Mouse (Mus musculus) CH12.LX (cell line): ENCODE measurements around the gene Cd101. TPM values are rescaled to one million over a fixed set of nuclear protein-coding genes. Genes with fewer than 3 reads are reported as not detected.
A peak's percentile ranks its signal among the peaks of the same experiment; 100 is the strongest.

ENCODE experiments used
- DNase-seq: peaks from one replicate; pipeline ENCODE4 v3.0.0-alpha.2; 2013; ENCODE audit errors: extremely low read depth
- H3K27ac ChIP-seq: 2 replicates; pipeline ENCODE4 v1.5.1; 2012; ENCODE audit warnings: low read depth, mild to moderate bottlenecking, control low read depth, moderate library complexity; ENCODE audit not compliant: insufficient read depth
- H3K27me3 ChIP-seq: replicated peaks from 2 replicates; pipeline ENCODE3; 2012; ENCODE audit warnings: inconsistent platforms
- H3K36me3 ChIP-seq, 2 experiments: replicated peaks in 1 of 2; 2 replicates each; pipeline versions ENCODE3 to v1.6.1; 2012; ENCODE audit warnings: inconsistent platforms in 1 of 2, low read length in 1 of 2, mild to moderate bottlenecking in 1 of 2, mixed read lengths in 1 of 2, moderate library complexity in 1 of 2; ENCODE audit not compliant: control insufficient read depth in 1 of 2, insufficient read depth in 1 of 2
- H3K4me1 ChIP-seq, 2 experiments: 2 replicates each; pipeline ENCODE4 v1.6.1; 2012; ENCODE audit warnings: inconsistent platforms in 1 of 2, moderate library complexity in 1 of 2; ENCODE audit not compliant: insufficient read depth in 2 of 2, control insufficient read depth in 1 of 2
- H3K4me2 ChIP-seq: 2 replicates; pipeline ENCODE4 v1.6.1; 2012; ENCODE audit warnings: low read depth, mild to moderate bottlenecking, control low read depth; ENCODE audit not compliant: poor library complexity, insufficient read depth, severe bottlenecking
- H3K4me3 ChIP-seq, 3 experiments: fragments of 150-350 bp in 1 of 3; sonication (generic) in 1 of 3; replicated peaks in 1 of 3; 2 replicates each; pipeline versions ENCODE3 to v1.5.1; 2011 to 2012; ENCODE audit warnings: low read depth in 2 of 3, low read length in 2 of 3, mild to moderate bottlenecking in 2 of 3, moderate library complexity in 2 of 3, control low read depth in 1 of 3, improper control_type of control experiment in 1 of 3, inconsistent platforms in 1 of 3, mixed read lengths in 1 of 3; ENCODE audit not compliant: poor library complexity in 1 of 3
- H3K79me2 ChIP-seq: replicated peaks from 2 replicates; pipeline ENCODE4 v1.6.1; 2012; ENCODE audit warnings: mild to moderate bottlenecking, moderate library complexity; ENCODE audit not compliant: control insufficient read depth, poor library complexity, insufficient read depth, severe bottlenecking; ENCODE audit errors: extremely low read depth
- H3K9ac ChIP-seq: 2 replicates; pipeline ENCODE4 v1.6.1; 2012; ENCODE audit warnings: low read depth, mild to moderate bottlenecking, control low read depth, moderate library complexity; ENCODE audit not compliant: insufficient read depth
- H3K9me3 ChIP-seq: replicated peaks from 2 replicates; pipeline ENCODE3; 2012; ENCODE audit warnings: low read length, inconsistent platforms, mixed read lengths
- BHLHE40 ChIP-seq: IDR thresholded peaks from 2 replicates; pipeline ENCODE4 v1.6.1; 2011; ENCODE audit warnings: mild to moderate bottlenecking, low read depth, low read length, improper control_type of control experiment
- CHD1 ChIP-seq: IDR thresholded peaks from 2 replicates; pipeline ENCODE4 v1.6.1; 2012; ENCODE audit warnings: low read depth, low read length, improper control_type of control experiment, inconsistent platforms
- CTCF ChIP-seq, 2 experiments: IDR thresholded peaks in 1 of 2; conservative IDR thresholded peaks in 1 of 2; 2 replicates each; pipeline ENCODE4 v1.5.1; 2011 to 2012; ENCODE audit warnings: low read depth in 2 of 2, low read length in 2 of 2, improper control_type of control experiment in 1 of 2, inconsistent platforms in 1 of 2, mild to moderate bottlenecking in 1 of 2, moderate library complexity in 1 of 2
- E2F4 ChIP-seq: IDR thresholded peaks from 2 replicates; pipeline ENCODE4 v1.6.1; 2011; ENCODE audit warnings: low read depth, low read length, improper control_type of control experiment; ENCODE audit not compliant: insufficient replicate concordance
- ELF1 ChIP-seq: IDR thresholded peaks from 2 replicates; pipeline ENCODE4 v1.6.1; 2014; ENCODE audit warnings: low read depth, mild to moderate bottlenecking, inconsistent platforms, low read length, improper control_type of control experiment
- EP300 ChIP-seq: IDR thresholded peaks from 2 replicates; pipeline ENCODE4 v1.6.1; 2011; ENCODE audit warnings: low read length, improper control_type of control experiment
- HCFC1 ChIP-seq: IDR thresholded peaks from 2 replicates; pipeline ENCODE4 v1.6.1; 2012; ENCODE audit warnings: low read depth, mild to moderate bottlenecking, inconsistent platforms, low read length, improper control_type of control experiment
- IRF4 ChIP-seq: IDR thresholded peaks from 2 replicates; pipeline ENCODE4 v1.6.1; 2014; ENCODE audit warnings: low read depth, mild to moderate bottlenecking, inconsistent platforms, low read length, improper control_type of control experiment
- JUN ChIP-seq: IDR thresholded peaks from 2 replicates; pipeline ENCODE4 v1.6.1; 2011; ENCODE audit warnings: low read depth, mild to moderate bottlenecking, low read length, improper control_type of control experiment, moderate library complexity; ENCODE audit not compliant: insufficient read depth
- JUND ChIP-seq: conservative IDR thresholded peaks from 2 replicates; pipeline ENCODE4 v1.6.1; 2011; ENCODE audit warnings: low read depth, low read length, improper control_type of control experiment
- MAFK ChIP-seq: IDR thresholded peaks from 2 replicates; pipeline ENCODE4 v1.6.1; 2011; ENCODE audit warnings: low read length, improper control_type of control experiment; ENCODE audit not compliant: insufficient replicate concordance
- MAX ChIP-seq: IDR thresholded peaks from 2 replicates; pipeline ENCODE4 v1.6.1; 2011; ENCODE audit warnings: low read length, improper control_type of control experiment
- MAZ ChIP-seq: IDR thresholded peaks from 2 replicates; pipeline ENCODE4 v1.6.1; 2012; ENCODE audit warnings: low read depth, mild to moderate bottlenecking, inconsistent platforms, low read length, improper control_type of control experiment, moderate library complexity
- MXI1 ChIP-seq: IDR thresholded peaks from 2 replicates; pipeline ENCODE4 v1.6.1; 2011; ENCODE audit warnings: mild to moderate bottlenecking, low read depth, low read length, improper control_type of control experiment
- MYC ChIP-seq: IDR thresholded peaks from 2 replicates; pipeline ENCODE4 v1.6.1; 2011; ENCODE audit warnings: low read depth, mild to moderate bottlenecking, improper control_type of control experiment, low read length
- NRF1 ChIP-seq: IDR thresholded peaks from 2 replicates; pipeline ENCODE4 v1.6.1; 2014; ENCODE audit warnings: low read depth, mild to moderate bottlenecking, inconsistent platforms, low read length, improper control_type of control experiment, moderate library complexity
- PAX5 ChIP-seq: IDR thresholded peaks from 2 replicates; pipeline ENCODE4 v1.6.1; 2012; ENCODE audit warnings: low read length, inconsistent platforms, mixed read lengths
- POLR2A ChIP-seq: IDR thresholded peaks from 2 replicates; pipeline ENCODE4 v1.6.1; 2011; ENCODE audit warnings: low read depth, mild to moderate bottlenecking, improper control_type of control experiment, low read length
- RAD21 ChIP-seq: IDR thresholded peaks from 2 replicates; pipeline ENCODE4 v1.6.1; 2011; ENCODE audit warnings: low read depth, mild to moderate bottlenecking, low read length, improper control_type of control experiment, moderate library complexity
- SIN3A ChIP-seq: IDR thresholded peaks from 2 replicates; pipeline ENCODE4 v1.6.1; 2012; ENCODE audit warnings: low read length, improper control_type of control experiment, inconsistent platforms
- SMC3 ChIP-seq: IDR thresholded peaks from 2 replicates; pipeline ENCODE4 v1.6.1; 2011; ENCODE audit warnings: low read depth, low read length, improper control_type of control experiment
- TCF12 ChIP-seq: IDR thresholded peaks from 2 replicates; pipeline ENCODE4 v1.6.1; 2014; ENCODE audit warnings: low read depth, mild to moderate bottlenecking, inconsistent platforms, low read length, improper control_type of control experiment
- UBTF ChIP-seq: IDR thresholded peaks from 2 replicates; pipeline ENCODE4 v1.6.1; 2012; ENCODE audit warnings: low read depth, mild to moderate bottlenecking, inconsistent platforms, low read length, improper control_type of control experiment, moderate library complexity
- USF1 ChIP-seq: IDR thresholded peaks from 2 replicates; pipeline ENCODE4 v1.6.1; 2014; ENCODE audit warnings: low read depth, mild to moderate bottlenecking, inconsistent platforms, low read length, improper control_type of control experiment
- USF2 ChIP-seq: conservative IDR thresholded peaks from 2 replicates; pipeline ENCODE4 v1.6.1; 2011; ENCODE audit warnings: low read depth, low read length, improper control_type of control experiment
- ZC3H11A ChIP-seq: IDR thresholded peaks from 2 replicates; pipeline ENCODE4 v1.6.1; 2012; ENCODE audit warnings: low read depth, mild to moderate bottlenecking, inconsistent platforms, low read length, improper control_type of control experiment
- ZKSCAN1 ChIP-seq: IDR thresholded peaks from 2 replicates; pipeline ENCODE4 v1.6.1; 2012; ENCODE audit warnings: low read depth, inconsistent platforms, low read length, improper control_type of control experiment, borderline replicate concordance
- ZMIZ1 ChIP-seq: IDR thresholded peaks from 2 replicates; pipeline ENCODE4 v1.6.1; 2012; ENCODE audit warnings: low read depth, mild to moderate bottlenecking, inconsistent platforms, low read length, improper control_type of control experiment
- dilution Hi-C: fragments of 300-500 bp; cut with MboI; formaldehyde crosslinking; loops from 2 replicates; pipeline ENCODE4 v1.14.3; 2020; ENCODE audit warnings: low sequenced_read_pairs; ENCODE audit not compliant: extremely low pct_unique_long_range_greater_than_20kb, extremely low pct_ligation_motif_present
- in situ Hi-C: fragments of 300-500 bp; cut with MboI; formaldehyde crosslinking; loops from 3 replicates; pipeline ENCODE4 v1.14.3; 2019; ENCODE audit warnings: low sequenced_read_pairs, low pct_ligation_motif_present, low pct_unique_long_range_greater_than_20kb, mixed read lengths
- polyA plus RNA-seq: library from polyadenylated mRNA; unstranded; fragments of >175 nt; gene quantifications from 2 replicates; pipeline ENCODE4 v1.2.1, GENCODE M21; 2012; ENCODE audit warnings: low read depth; ENCODE audit not compliant: insufficient read length
- total RNA-seq, 2 experiments: library from RNA; depleted of rRNA; stranded (reverse); fragments of 300-350 nt in 1 of 2; fragments of >200 nt in 1 of 2; gene quantifications; 2 replicates each; pipeline ENCODE4 v1.2.3; 2012 to 2014

The Cd101 gene
- total and polyA plus RNA-seq, 3 experiments: not detected

GRCm38 (mm10) chr3:100954616-100955015 lies 74.7 kb downstream of the Cd101 start:
- Histone ChIP-seq H3K36me3 (peaks cover 69 to 96% of the 10 kb centered on the region in 2 experiments), H3K9me3 (no peaks in the 10 kb centered on the region), H3K4me1 (no peaks in the 10 kb centered on the region), H3K79me2 (no peaks in the 10 kb centered on the region), H3K27ac (no peak overlapping the region), H3K4me3 (no peak overlapping the region), H3K9ac (no peak overlapping the region), H3K4me2 (no peak overlapping the region), H3K27me3 (no peaks in the 10 kb centered on the region)
- no peak for TF ChIP-seq ZC3H11A
- peak; percentile 3 for TF ChIP-seq RAD21
- TF ChIP-seq E2F4: no peak
- peak; percentile 26; the same call in 1 of the 2 replicates for TF ChIP-seq SMC3
- peak; percentile 36 to 45; a peak in 3 of 4 replicates for TF ChIP-seq CTCF (conservative IDR thresholded peaks at IDR 0.05 in 1 of 2, IDR thresholded peaks at IDR 0.05 in 1 of 2; ENCODE audit: low read depth in 2 of 2, low read length in 2 of 2)
- TF ChIP-seq MAX: no peak
- TF ChIP-seq CHD1: no peak
- DNase-seq: peak; percentile 20
- dilution Hi-C loops: no loop called here
- in situ Hi-C loops: loop anchor here (25.0 kb wide), 1 partner anchor 858 kb away; no protein-coding TSS in a partner anchor

DNA sequence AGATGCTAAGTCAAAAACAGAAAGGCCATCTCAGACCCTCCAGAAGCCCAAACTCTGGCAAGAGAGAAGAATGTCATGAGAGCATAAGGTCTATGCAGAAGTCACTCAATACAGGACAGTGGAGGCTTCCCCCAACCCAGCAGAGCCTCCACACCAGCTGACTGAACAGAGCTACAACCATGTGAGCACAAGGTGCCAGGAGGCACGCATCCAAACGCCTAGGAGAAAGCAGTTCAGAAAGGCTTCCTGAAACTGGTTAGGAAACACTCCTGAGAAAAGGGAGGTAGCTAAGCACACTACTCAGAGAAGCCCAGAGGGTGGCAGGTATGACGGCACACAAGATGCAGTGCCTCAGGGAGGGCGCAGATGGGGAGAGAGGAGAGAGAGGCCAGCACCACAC lies 77.8 kb downstream of the Cd101 start:
- Histone ChIP-seq H3K4me3 (no peak overlapping the region), H3K4me2 (no peak overlapping the region)
- in situ Hi-C loops: loop anchor here (25.0 kb wide), 1 partner anchor 861 kb away; no protein-coding TSS in a partner anchor

GRCm38 (mm10) chr3:100947286-100947685 lies 82.1 kb downstream of the Cd101 start:
- H3K4me1 ChIP-seq: no peaks in the 10 kb centered on the region
- H3K9ac ChIP-seq: no peak overlapping the region
- no peaks in the 10 kb centered on the region for H3K9me3 ChIP-seq
- H3K36me3 ChIP-seq: peaks cover 75 to 97% of the 10 kb centered on the region in 2 experiments
- H3K27me3 ChIP-seq: no peaks in the 10 kb centered on the region
- H3K4me3 ChIP-seq: no peak overlapping the region
- TF ChIP-seq SIN3A (no peak), BHLHE40 (no peak), TCF12 (no peak), ZMIZ1 (no peak), CTCF (conservative IDR thresholded peaks at IDR 0.05 in 1 of 2, IDR thresholded peaks at IDR 0.05 in 1 of 2; ENCODE audit: low read depth in 2 of 2, low read length in 2 of 2) (no peak), HCFC1 (no peak), MXI1 (no peak), JUN (no peak), USF1 (no peak), USF2 (no peak), JUND (no peak), IRF4 (no peak), EP300 (no peak)
- H3K27ac ChIP-seq: no peak overlapping the region
- dilution Hi-C loops: no loop called here
- no peak overlapping the region for H3K4me2 ChIP-seq
- no peak for DNase-seq
- in situ Hi-C loops: no loop called here
- H3K79me2 ChIP-seq: 0 out of 2 replicates have a peak, but pooled peaks cover 2% of the 10 kb centered on the region

More for the DNA sequence above, 77.8 kb downstream of the Cd101 start:
- H3K4me1 ChIP-seq: no peaks in the 10 kb centered on the region
- no peak overlapping the region for H3K9ac ChIP-seq
- no peak overlapping the region for H3K27ac ChIP-seq
- dilution Hi-C loops: no loop called here
- peaks cover 66 to 94% of the 10 kb centered on the region in 2 experiments for H3K36me3 ChIP-seq
- TF ChIP-seq RAD21 (no peak), UBTF (no peak), PAX5 (no peak), E2F4 (no peak), CHD1 (no peak), IRF4 (no peak), MAX (no peak), HCFC1 (no peak), NRF1 (no peak), POLR2A (no peak), JUND (no peak), MAFK (no peak), USF1 (no peak), MYC (no peak), ZKSCAN1 (no peak), ELF1 (no peak), JUN (no peak), MAZ (no peak)
- TF ChIP-seq, all 38 proteins: peak for 0
- Histone ChIP-seq H3K79me2 (0 out of 2 replicates have a peak, but pooled peaks cover 2% of the 10 kb centered on the region), H3K27me3 (no peaks in the 10 kb centered on the region), H3K9me3 (no peaks in the 10 kb centered on the region)
- no peak for DNase-seq
